Mouse (Mus musculus): ENCODE data around the gene Thpo. TPM values are rescaled to one million over a fixed set of nuclear protein-coding genes. Genes with fewer than 3 reads are reported as not detected.

Gene Thpo
- polyA plus RNA-seq, 1 experiment, result 15.8 TPM

DNA sequence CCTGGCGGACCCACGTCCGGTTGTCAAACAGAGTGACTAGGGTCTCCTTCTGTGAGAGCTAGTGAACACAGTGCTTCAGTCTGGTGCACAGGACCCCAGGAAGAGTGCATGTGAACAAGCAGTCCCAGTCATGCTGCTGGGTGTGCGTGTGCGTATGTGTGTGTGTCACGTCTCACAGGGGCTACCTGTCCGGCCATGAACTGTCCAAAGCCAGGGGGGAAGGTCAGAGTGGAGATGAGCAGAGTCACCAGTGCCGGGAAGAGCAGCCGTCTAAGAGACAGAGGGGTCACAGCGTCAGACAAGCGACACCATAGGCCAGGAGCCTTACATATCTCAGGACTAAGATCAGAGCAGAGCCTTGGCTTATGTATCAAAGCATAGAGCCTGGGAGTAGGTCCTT lies 23.9 kb downstream of the Thpo start:
- 94% methylated on average over 11 of the region's 11 CpGs for WGBS
- DNase-seq, result no peak
- H3K27me3 ChIP-seq (ENCODE audit: control insufficient read depth, insufficient read depth, low read length), result no peaks in the 10 kb centered on the region
- H3K27ac ChIP-seq (ENCODE audit: insufficient read depth, low read length), result no peak overlapping the region
- H3K4me3 ChIP-seq (replicated peaks; ENCODE audit: insufficient read depth, low read depth, low read length), result no peak overlapping the region
- no peak for TF ChIP-seq POLR2A (IDR thresholded peaks at IDR 0.05; ENCODE audit: borderline replicate concordance, insufficient read depth, low read length)
- no peak for TF ChIP-seq CTCF (IDR thresholded peaks at IDR 0.05; ENCODE audit: borderline replicate concordance, insufficient read depth, low read depth, low read length)
- peaks cover 27% of the 10 kb centered on the region for H3K4me1 ChIP-seq (ENCODE audit: control insufficient read depth, insufficient read depth, low read length)

DNA sequence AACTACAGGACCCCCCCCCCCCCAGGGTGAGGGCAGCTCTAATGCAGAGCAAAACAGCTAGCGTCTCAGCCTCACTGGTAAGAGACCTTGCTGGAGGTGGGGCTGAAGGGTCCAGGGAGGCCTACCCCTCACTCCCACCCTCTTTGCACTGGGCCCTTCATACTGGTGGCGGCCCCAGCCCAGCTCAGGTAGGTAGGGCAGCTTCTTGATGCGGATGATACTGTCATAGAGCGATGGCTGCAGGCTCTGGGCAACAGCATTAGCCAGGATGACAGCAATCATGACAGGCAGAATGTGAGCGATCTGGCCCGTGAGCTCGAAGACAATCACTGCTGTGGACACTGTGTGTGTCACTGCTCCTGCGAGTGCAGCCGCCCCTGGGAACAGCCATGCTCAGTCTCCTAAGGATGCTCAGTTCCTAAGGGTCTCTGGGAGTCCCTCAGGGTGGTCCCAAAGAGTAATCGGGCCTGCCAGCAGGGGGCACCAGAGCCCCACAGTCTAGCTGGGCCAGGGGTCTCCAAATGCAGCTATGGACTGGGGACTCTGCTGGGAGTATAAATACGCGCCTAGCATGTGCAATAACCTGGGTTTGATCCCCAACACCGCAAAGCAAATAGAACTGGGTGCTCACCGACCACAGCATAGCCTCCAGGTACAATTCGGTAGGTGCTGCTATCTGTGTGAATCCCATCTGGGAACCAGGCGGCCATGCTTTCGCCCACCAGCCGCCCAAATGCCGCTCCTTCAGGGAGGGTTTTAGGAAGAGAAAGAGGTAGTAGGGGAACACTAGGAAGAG lies 25.2 kb downstream of the Thpo start:
- Histone ChIP-seq H3K27ac (ENCODE audit: insufficient read depth, low read length) (no peak overlapping the region), H3K4me1 (ENCODE audit: control insufficient read depth, insufficient read depth, low read length) (peaks cover 22% of the 10 kb centered on the region), H3K4me3 (replicated peaks; ENCODE audit: insufficient read depth, low read depth, low read length) (no peak overlapping the region), H3K27me3 (ENCODE audit: control insufficient read depth, insufficient read depth, low read length) (no peaks in the 10 kb centered on the region)
- TF ChIP-seq POLR2A (IDR thresholded peaks at IDR 0.05; ENCODE audit: borderline replicate concordance, insufficient read depth, low read length) (no peak), CTCF (IDR thresholded peaks at IDR 0.05; ENCODE audit: borderline replicate concordance, insufficient read depth, low read depth, low read length) (peak; percentile 48; the same call in 1 of the 2 replicates)
- 77% methylated on average over 19 of the region's 19 CpGs for WGBS
- peak in 1 of 2 experiments; percentile 46 for DNase-seq

GRCm38 (mm10) chr16:20708220-20708938 lies 25.9 kb downstream of the Thpo start:
- WGBS, result 92% methylated on average over 21 of the region's 21 CpGs

DNA sequence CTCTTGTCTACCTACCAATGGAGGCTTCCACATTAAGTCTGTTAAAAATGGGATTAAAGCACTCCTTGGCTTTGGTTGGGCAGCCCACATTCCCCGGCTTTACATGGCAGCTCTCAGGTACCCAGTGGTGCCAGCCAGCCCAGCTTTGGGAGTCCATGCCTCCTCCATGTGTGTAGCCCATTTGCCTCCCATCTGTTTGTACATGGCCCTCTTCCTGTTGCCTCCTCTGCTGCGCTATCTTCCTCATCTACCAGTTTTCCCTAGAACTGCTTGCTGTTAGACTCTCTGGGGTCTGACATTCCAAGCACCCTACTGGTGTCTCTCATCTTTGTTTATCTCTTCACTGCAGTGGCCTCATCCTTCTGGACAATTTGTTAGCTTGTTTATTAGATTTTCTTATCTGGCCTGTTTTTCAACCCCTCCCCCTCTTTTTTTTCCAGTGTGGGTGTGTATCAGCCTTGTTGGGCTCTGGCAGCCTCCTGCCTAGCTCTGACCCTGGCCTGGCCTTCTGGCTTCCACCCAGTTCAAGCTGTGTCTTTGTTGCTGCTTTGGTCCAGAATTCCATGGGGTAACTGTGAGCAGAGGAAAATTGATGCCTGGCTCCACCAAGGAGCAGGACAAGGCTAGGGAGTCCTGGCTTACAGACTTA lies 27.8 kb downstream of the Thpo start:
- H3K27me3 ChIP-seq (ENCODE audit: control insufficient read depth, insufficient read depth, low read length), result no peaks in the 10 kb centered on the region
- DNase-seq, result peak; percentile 41 to 51
- peaks cover 26% of the 10 kb centered on the region for H3K4me1 ChIP-seq (ENCODE audit: control insufficient read depth, insufficient read depth, low read length)
- no peak overlapping the region for H3K4me3 ChIP-seq (replicated peaks; ENCODE audit: insufficient read depth, low read depth, low read length)
- no peak for TF ChIP-seq POLR2A (IDR thresholded peaks at IDR 0.05; ENCODE audit: borderline replicate concordance, insufficient read depth, low read length)
- no peak for TF ChIP-seq CTCF (IDR thresholded peaks at IDR 0.05; ENCODE audit: borderline replicate concordance, insufficient read depth, low read depth, low read length)
- 56% methylated on average over 2 of the region's 2 CpGs for WGBS
- no peak overlapping the region for H3K27ac ChIP-seq (ENCODE audit: insufficient read depth, low read length)

More at GRCm38 (mm10) chr16:20708220-20708938, 25.9 kb downstream of the Thpo start:
- Histone ChIP-seq H3K4me1 (ENCODE audit: control insufficient read depth, insufficient read depth, low read length) (peaks cover 20% of the 10 kb centered on the region), H3K27me3 (ENCODE audit: control insufficient read depth, insufficient read depth, low read length) (no peaks in the 10 kb centered on the region), H3K27ac (ENCODE audit: insufficient read depth, low read length) (no peak overlapping the region), H3K4me3 (replicated peaks; ENCODE audit: insufficient read depth, low read depth, low read length) (no peak overlapping the region)
- DNase-seq, result no peak
- no peak for TF ChIP-seq POLR2A (IDR thresholded peaks at IDR 0.05; ENCODE audit: borderline replicate concordance, insufficient read depth, low read length)
- no peak for TF ChIP-seq CTCF (IDR thresholded peaks at IDR 0.05; ENCODE audit: borderline replicate concordance, insufficient read depth, low read depth, low read length)

DNA sequence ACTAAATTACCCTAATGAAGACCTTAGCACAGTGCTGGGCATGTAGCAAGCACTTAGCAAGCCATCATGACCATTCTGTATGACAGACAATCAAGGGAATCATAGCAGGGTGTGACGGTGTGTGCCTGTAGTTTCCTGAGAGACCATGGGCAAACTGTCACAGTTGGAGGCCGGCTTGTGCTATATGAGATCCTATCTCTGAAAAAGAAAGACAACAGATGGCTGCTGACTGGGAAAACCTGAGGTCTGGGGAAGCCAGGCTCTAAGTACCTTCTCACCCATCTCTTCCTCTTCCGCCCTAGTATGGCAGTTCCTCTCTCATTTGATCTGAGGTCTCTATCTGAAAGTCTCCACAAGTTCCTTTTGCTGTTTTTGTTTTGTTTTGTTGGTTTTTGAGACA lies 28.5 kb downstream of the Thpo start:
- DNase-seq, result peak; percentile 51 to 70
- H3K27me3 ChIP-seq (ENCODE audit: control insufficient read depth, insufficient read depth, low read length), result no peaks in the 10 kb centered on the region
- 16% methylated on average over 3 of the region's 3 CpGs for WGBS
- TF ChIP-seq POLR2A (IDR thresholded peaks at IDR 0.05; ENCODE audit: borderline replicate concordance, insufficient read depth, low read length) (no peak), CTCF (IDR thresholded peaks at IDR 0.05; ENCODE audit: borderline replicate concordance, insufficient read depth, low read depth, low read length) (no peak)
- H3K4me3 ChIP-seq (replicated peaks; ENCODE audit: insufficient read depth, low read depth, low read length), result no peak overlapping the region
- peak overlapping the region; percentile 34; the same call in 1 of the 2 replicates for H3K27ac ChIP-seq (ENCODE audit: insufficient read depth, low read length)
- H3K4me1 ChIP-seq (ENCODE audit: control insufficient read depth, insufficient read depth, low read length), result peaks cover 30% of the 10 kb centered on the region

- no peak for DNase-seq
- TF ChIP-seq POLR2A (IDR thresholded peaks at IDR 0.05; ENCODE audit: borderline replicate concordance, insufficient read depth, low read length), result no peak
- H3K27me3 ChIP-seq (ENCODE audit: control insufficient read depth, insufficient read depth, low read length), result no peaks in the 10 kb centered on the region
- H3K4me3 ChIP-seq (replicated peaks; ENCODE audit: insufficient read depth, low read depth, low read length), result no peak overlapping the region
- 93% methylated on average over 6 of the region's 6 CpGs for WGBS
- no peak overlapping the region for H3K27ac ChIP-seq (ENCODE audit: insufficient read depth, low read length)
- H3K4me1 ChIP-seq (ENCODE audit: control insufficient read depth, insufficient read depth, low read length), result peaks cover 44% of the 10 kb centered on the region
Measured at GRCm38 (mm10) chr16:20703699-20704400, 30.5 kb downstream of the Thpo start.

GRCm38 (mm10) chr16:20703071-20703470 lies 31.2 kb downstream of the Thpo start:
- Histone ChIP-seq H3K27ac (ENCODE audit: insufficient read depth, low read length) (no peak overlapping the region), H3K4me1 (ENCODE audit: control insufficient read depth, insufficient read depth, low read length) (peaks cover 50% of the 10 kb centered on the region), H3K4me3 (replicated peaks; ENCODE audit: insufficient read depth, low read depth, low read length) (no peak overlapping the region), H3K27me3 (ENCODE audit: control insufficient read depth, insufficient read depth, low read length) (no peaks in the 10 kb centered on the region)
- 91% methylated on average over 10 of the region's 10 CpGs for WGBS
- TF ChIP-seq CTCF (IDR thresholded peaks at IDR 0.05; ENCODE audit: borderline replicate concordance, insufficient read depth, low read depth, low read length) (no peak), POLR2A (IDR thresholded peaks at IDR 0.05; ENCODE audit: borderline replicate concordance, insufficient read depth, low read length) (0 out of 2 replicates have a peak, but pooled peaks have one; percentile 2)
- DNase-seq, result no peak
